Mouse (Mus musculus) splenic B cell, adult 2 months (primary cell): ENCODE data around the gene Setx.

Source experiments
- DNase-seq: peaks from one replicate; pipeline ENCODE4 v3.0.0-alpha.2; 2011; ENCODE audit warnings: low read depth, low spot score
- H3K27me3 ChIP-seq: 2 replicates; pipeline ENCODE4 v1.6.1; 2012; ENCODE audit warnings: mild to moderate bottlenecking, low read length, moderate library complexity, mixed read lengths; ENCODE audit not compliant: control insufficient read depth, poor library complexity, insufficient read depth, severe bottlenecking
- H3K36me3 ChIP-seq: 2 replicates; pipeline ENCODE4 v1.6.1; 2012; ENCODE audit warnings: mild to moderate bottlenecking, low read length, moderate library complexity, mixed read lengths; ENCODE audit not compliant: control insufficient read depth, poor library complexity, insufficient read depth, severe bottlenecking

Gene Setx

GRCm38 (mm10) chr2:29218831-29219230, 94.8 kb downstream of the Setx start:
- Histone ChIP-seq H3K36me3 (no peaks in the 10 kb centered on the region), H3K27me3 (no peaks in the 10 kb centered on the region; the same call in 1 of the 2 replicates)
- DNase-seq, result no peak

- Histone ChIP-seq H3K27me3 (no peaks in the 10 kb centered on the region; the same call in 1 of the 2 replicates), H3K36me3 (no peaks in the 10 kb centered on the region)
- DNase-seq, result no peak
Observed at GRCm38 (mm10) chr2:29222302-29222701, 98.3 kb downstream of the Setx start.

GRCm38 (mm10) chr2:29223591-29224262, 99.7 kb downstream of the Setx start:
- DNase-seq, result no peak
- no peaks in the 10 kb centered on the region; the same call in 1 of the 2 replicates for H3K27me3 ChIP-seq
- no peaks in the 10 kb centered on the region for H3K36me3 ChIP-seq

GRCm38 (mm10) chr2:29226671-29227070, 102.7 kb downstream of the Setx start:
- DNase-seq, result no peak
- H3K36me3 ChIP-seq, result no peaks in the 10 kb centered on the region
- H3K27me3 ChIP-seq, result no peaks in the 10 kb centered on the region; the same call in 1 of the 2 replicates

GRCm38 (mm10) chr2:29230191-29230835, 106.3 kb downstream of the Setx start:
- DNase-seq, result no peak
- no peaks in the 10 kb centered on the region for H3K36me3 ChIP-seq

More at GRCm38 (mm10) chr2:29230191-29230835, 106.3 kb downstream of the Setx start:
- no peaks in the 10 kb centered on the region for H3K27me3 ChIP-seq
